Mouse (Mus musculus) thymus, adult 2 months (tissue): ENCODE data around the gene Dbp. TPM values are rescaled to one million over a fixed set of nuclear protein-coding genes. Genes with fewer than 3 reads are reported as not detected.

Experiments
- DNase-seq: peaks from one replicate; pipeline ENCODE4 v3.0.0; 2021
- H3K27ac ChIP-seq: fragments of 200-500 bp; 2 replicates; pipeline ENCODE4 v1.5.1; 2012; ENCODE audit warnings: low read length, control low read depth; ENCODE audit not compliant: control insufficient read depth, insufficient read depth
- H3K27me3 ChIP-seq: fragments of 200-500 bp; 2 replicates; pipeline ENCODE4 v1.6.1; 2012; ENCODE audit warnings: mild to moderate bottlenecking, low read length, moderate library complexity, mixed read lengths; ENCODE audit not compliant: control insufficient read depth, insufficient read depth
- H3K36me3 ChIP-seq: fragments of 200-500 bp; 2 replicates; pipeline ENCODE4 v1.6.1; 2012; ENCODE audit warnings: mild to moderate bottlenecking, low read length, moderate library complexity; ENCODE audit not compliant: control insufficient read depth, insufficient read depth
- H3K4me1 ChIP-seq: fragments of 200-500 bp; replicated peaks from 2 replicates; pipeline ENCODE4 v1.6.1; 2012; ENCODE audit warnings: low read length; ENCODE audit not compliant: control insufficient read depth, insufficient read depth
- H3K4me3 ChIP-seq: fragments of 200-500 bp; 2 replicates; pipeline ENCODE4 v1.5.1; 2012; ENCODE audit warnings: mild to moderate bottlenecking, low read length, control low read depth, moderate library complexity; ENCODE audit not compliant: control insufficient read depth, insufficient read depth
- CTCF ChIP-seq: fragments of 200-500 bp; IDR thresholded peaks from 2 replicates; pipeline ENCODE4 v1.5.1; 2012; ENCODE audit warnings: mild to moderate bottlenecking, control low read depth, low read length, moderate library complexity, borderline replicate concordance; ENCODE audit not compliant: control insufficient read depth, poor library complexity, insufficient read depth; ENCODE audit errors: extremely low read depth
- POLR2A ChIP-seq: fragments of 200-500 bp; IDR thresholded peaks from 2 replicates; pipeline ENCODE4 v1.6.1; 2012; ENCODE audit warnings: mild to moderate bottlenecking, low read length, control low read depth, moderate library complexity; ENCODE audit not compliant: control insufficient read depth, poor library complexity, insufficient read depth; ENCODE audit errors: extremely low read depth
- WGBS: fragments of 180-500 bp; shearing (Covaris S2); methylation state at CpG from one replicate; pipeline ENCODE4 v1.1.7; 2018; 5-methylcytosine and 5-hydroxymethylcytosine counted together
- polyA plus RNA-seq: library from polyadenylated mRNA; depleted of rRNA; stranded (reverse); fragments of >200 nt; gene quantifications from 2 replicates; pipeline ENCODE4 v1.2.3, GENCODE M21; 2012

The Dbp gene
- polyA plus RNA-seq, 1 experiment, result 28.2 TPM

- Histone ChIP-seq H3K27me3 (no peaks in the 10 kb centered on the region), H3K27ac (peak overlapping the region; percentile 19), H3K4me3 (peak overlapping the region; percentile 56), H3K4me1 (peaks cover 16% of the 10 kb centered on the region), H3K36me3 (no peaks in the 10 kb centered on the region)
- DNase-seq, result no peak
- WGBS, result 10% methylated on average over 19 of the region's 19 CpGs
- TF ChIP-seq POLR2A (no peak), CTCF (no peak)
Observed at GRCm38 (mm10) chr7:45742338-45742737, 37.5 kb downstream of the Dbp start.

GRCm38 (mm10) chr7:45744387-45744786 is 39.5 kb downstream of the Dbp start:
- TF ChIP-seq CTCF (no peak), POLR2A (no peak)
- H3K36me3 ChIP-seq, result no peaks in the 10 kb centered on the region
- H3K27ac ChIP-seq, result no peak overlapping the region
- no peaks in the 10 kb centered on the region for H3K27me3 ChIP-seq
- peaks cover 16% of the 10 kb centered on the region for H3K4me1 ChIP-seq
- H3K4me3 ChIP-seq, result no peak overlapping the region
- 76% methylated on average over 2 of the region's 2 CpGs for WGBS
- DNase-seq, result no peak

GRCm38 (mm10) chr7:45746518-45746917 is 41.6 kb downstream of the Dbp start:
- Histone ChIP-seq H3K27ac (no peak overlapping the region), H3K36me3 (no peaks in the 10 kb centered on the region), H3K27me3 (no peaks in the 10 kb centered on the region), H3K4me3 (no peak overlapping the region), H3K4me1 (peaks cover 8% of the 10 kb centered on the region)
- DNase-seq, result no peak
- TF ChIP-seq CTCF (peak; percentile 21; the same call in 1 of the 2 replicates), POLR2A (no peak)
- WGBS, result 87% methylated on average over 6 of the region's 6 CpGs

GRCm38 (mm10) chr7:45747450-45747849 is 42.6 kb downstream of the Dbp start:
- no peaks in the 10 kb centered on the region for H3K36me3 ChIP-seq
- TF ChIP-seq CTCF (no peak), POLR2A (no peak)
- no peak overlapping the region for H3K4me3 ChIP-seq
- no peaks in the 10 kb centered on the region for H3K27me3 ChIP-seq
- H3K4me1 ChIP-seq, result peaks cover under 1% of the 10 kb centered on the region
- H3K27ac ChIP-seq, result no peak overlapping the region
- 94% methylated on average over 5 of the region's 5 CpGs for WGBS
- no peak for DNase-seq

GRCm38 (mm10) chr7:45748110-45748509 is 43.2 kb downstream of the Dbp start:
- no peaks in the 10 kb centered on the region for H3K27me3 ChIP-seq
- no peak overlapping the region for H3K4me3 ChIP-seq
- no peak overlapping the region for H3K27ac ChIP-seq
- 89% methylated on average over 7 of the region's 7 CpGs for WGBS
- no peaks in the 10 kb centered on the region for H3K36me3 ChIP-seq
- H3K4me1 ChIP-seq, result no peaks in the 10 kb centered on the region
- TF ChIP-seq POLR2A (no peak), CTCF (no peak)
- no peak for DNase-seq

- no peak for DNase-seq
- H3K4me1 ChIP-seq, result no peaks in the 10 kb centered on the region
- H3K36me3 ChIP-seq, result no peaks in the 10 kb centered on the region
- no peaks in the 10 kb centered on the region for H3K27me3 ChIP-seq
- no peak for TF ChIP-seq CTCF
- no peak for TF ChIP-seq POLR2A
- 69% methylated on average over 10 of the region's 10 CpGs for WGBS
- no peak overlapping the region for H3K4me3 ChIP-seq
- no peak overlapping the region for H3K27ac ChIP-seq
Observed at GRCm38 (mm10) chr7:45749401-45749800, 44.5 kb downstream of the Dbp start.

- H3K4me3 ChIP-seq, result no peak overlapping the region
- TF ChIP-seq POLR2A (no peak), CTCF (no peak)
- no peaks in the 10 kb centered on the region for H3K27me3 ChIP-seq
- H3K4me1 ChIP-seq, result no peaks in the 10 kb centered on the region
- H3K27ac ChIP-seq, result no peak overlapping the region
- WGBS, result 96% methylated on average over 9 of the region's 9 CpGs
- no peak for DNase-seq
- H3K36me3 ChIP-seq, result no peaks in the 10 kb centered on the region
Observed at GRCm38 (mm10) chr7:45750162-45750561, 45.3 kb downstream of the Dbp start.
